Mouse (Mus musculus) ovary, postnatal 10 days (tissue): ENCODE data around the gene Tspan3.

Experiments
- DNase-seq: peaks from one replicate; pipeline ENCODE4 v3.0.0; 2022; ENCODE audit warnings: low spot score

Tspan3 gene

DNA sequence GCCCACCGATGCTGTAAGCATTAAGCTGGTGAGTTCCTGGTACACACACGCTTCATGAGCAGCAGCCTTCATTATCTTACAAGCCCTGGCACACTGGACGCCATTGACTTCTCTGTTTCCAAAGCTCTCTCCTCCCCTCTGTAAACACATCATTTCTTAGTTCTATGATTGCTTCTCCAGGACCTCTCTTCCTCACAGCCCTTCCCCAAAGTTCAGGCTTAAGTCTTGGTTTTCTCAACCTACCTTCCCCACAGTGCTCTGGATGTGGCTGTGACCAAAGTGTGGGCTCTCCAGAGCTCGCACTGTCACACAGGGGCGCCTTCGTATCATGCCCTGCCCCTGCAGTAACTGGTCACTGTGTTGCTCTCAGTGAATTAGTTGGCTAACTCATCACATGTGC is at the start of gene Tspan3:
Gene Tspan3 (minus strand): TSS at position 101 of the 400 bp plus-strand sequence.
- DNase-seq: no peak

DNA sequence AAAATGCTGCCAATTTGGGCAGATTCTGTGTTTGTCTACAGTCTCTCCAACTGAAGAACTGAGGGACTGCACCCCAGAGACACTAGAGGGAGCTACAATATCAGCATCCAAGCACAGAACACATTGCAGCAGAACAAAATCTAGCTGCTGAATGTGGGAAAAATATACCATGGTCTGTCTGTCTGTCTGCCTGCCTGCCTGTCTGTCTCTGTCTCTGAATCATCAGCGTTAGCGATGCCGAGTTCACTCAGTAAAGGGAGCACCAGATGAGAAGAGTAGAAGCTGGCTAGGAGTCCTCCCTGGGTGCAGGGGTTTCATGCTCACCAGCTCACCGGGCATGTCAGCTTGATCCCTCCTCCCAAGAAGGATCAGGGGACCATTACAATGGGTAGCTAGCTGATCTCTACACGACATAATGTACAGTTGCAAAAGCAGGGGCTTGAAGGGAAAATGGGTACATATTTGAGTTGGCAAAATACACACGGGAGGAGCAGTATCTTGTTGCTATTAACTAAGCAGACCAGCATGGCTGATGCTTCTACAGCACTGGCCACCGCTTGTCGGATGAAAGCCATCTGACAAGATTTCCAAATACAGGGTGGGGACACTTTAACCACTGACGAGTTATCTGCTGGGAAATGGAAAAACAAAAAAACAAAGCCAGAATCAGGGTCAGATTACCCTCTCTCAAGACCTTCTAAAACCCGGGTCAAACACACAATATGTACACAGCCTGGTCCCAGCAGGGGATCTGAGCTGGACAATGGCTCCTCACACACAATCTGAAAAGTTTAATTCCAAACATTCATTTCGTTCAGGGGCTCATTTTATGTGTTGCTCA is 48.4 kb upstream of the Tspan3 start:
- no peak for DNase-seq

GRCm38 (mm10) chr9:56208817-56209216 is 43.5 kb upstream of the Tspan3 start:
- no peak for DNase-seq

DNA sequence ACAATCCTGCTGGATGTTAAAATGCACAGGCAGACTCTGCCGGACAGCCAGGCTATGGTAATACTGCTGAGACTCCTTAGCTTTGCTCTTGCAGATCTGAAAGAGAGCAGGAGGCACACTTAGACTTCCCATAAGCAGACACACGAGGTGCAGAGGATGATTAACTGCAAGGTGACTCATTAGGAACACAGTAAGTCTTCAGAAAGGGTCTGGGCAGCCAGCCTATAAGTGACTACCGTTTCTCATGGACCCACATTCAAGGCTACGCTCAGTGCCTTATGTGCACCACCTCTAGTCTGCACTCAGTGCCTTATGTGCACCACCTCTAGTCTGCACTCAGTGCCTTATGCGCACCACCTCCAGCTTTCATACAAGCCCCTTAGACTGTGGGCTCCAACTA is 42.2 kb upstream of the Tspan3 start:
- DNase-seq: no peak

- DNase-seq: no peak
Observed at GRCm38 (mm10) chr9:56207083-56207482, 41.8 kb upstream of the Tspan3 start.

DNA sequence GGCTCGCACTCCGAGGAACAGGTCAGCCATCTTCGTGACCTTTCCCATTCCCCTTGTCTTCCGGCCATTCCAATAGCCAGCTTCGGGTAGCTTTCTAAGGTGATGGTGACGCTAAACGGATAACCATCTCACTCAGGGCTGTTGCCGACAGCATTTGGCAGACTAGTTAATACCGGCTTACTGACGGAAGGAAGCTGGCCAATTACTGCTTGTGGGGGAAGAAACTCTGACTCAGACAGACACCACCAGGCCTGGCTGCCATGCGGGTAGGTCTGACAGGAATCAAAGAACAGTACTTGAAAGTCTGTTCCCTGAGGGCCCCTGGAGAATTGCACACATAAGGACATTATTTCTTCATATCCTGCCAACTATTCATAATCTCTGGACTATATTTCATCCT is 40.1 kb upstream of the Tspan3 start:
- no peak for DNase-seq

DNA sequence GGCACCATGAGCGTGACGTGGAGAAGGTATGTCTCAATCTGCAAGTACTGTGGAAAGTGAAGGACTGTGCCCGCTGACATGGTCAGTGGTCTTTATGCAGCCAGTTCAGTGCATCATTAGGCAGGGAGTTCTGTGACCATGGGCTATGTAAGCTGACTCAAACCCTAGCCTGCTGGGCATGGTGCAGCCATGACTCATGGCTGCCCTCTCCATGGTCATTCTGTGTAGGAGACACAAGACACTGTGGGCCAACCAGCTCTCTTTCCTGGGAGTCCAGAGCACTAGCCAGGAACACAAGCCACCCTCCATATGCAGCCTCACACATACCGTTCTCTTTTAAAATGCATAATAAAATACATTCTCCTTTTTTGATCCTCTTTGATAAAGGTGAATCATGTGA is 39.0 kb upstream of the Tspan3 start:
- no peak for DNase-seq

DNA sequence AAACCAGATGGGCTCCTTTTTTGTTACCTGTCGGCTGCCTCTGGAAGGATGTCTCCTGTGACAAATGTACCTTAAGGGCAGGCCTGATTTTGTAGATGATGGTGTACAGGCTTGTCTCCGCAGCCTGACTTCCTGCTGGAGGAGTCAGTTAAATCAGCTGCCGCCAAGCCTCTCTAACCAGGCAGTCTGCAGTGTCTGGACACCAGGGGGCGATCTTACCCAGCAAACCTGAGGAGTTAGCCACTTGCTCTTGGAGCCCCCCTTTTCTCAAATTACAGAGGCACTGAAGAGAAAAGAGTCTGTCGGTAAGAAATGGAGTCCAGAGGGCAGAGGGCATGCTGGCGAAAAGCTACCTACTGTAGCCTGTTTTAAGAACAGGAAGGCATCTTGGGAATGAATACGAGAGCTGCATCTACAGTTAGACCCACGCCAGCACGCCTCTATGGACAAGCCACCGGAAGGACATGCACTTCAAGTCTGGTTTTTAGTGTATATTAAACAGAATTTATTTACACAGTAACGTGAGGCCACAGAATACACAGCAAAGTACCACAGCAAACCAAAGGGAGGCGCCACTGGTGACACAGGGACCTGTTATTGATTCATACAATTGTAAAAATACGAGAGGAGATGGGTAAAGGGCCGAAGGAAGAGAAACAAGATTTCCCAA is 35.5 kb upstream of the Tspan3 start:
- DNase-seq: peak; percentile 60

GRCm38 (mm10) chr9:56200200-56200599 is 34.9 kb upstream of the Tspan3 start:
- no peak for DNase-seq

GRCm38 (mm10) chr9:56196921-56197320 is 31.6 kb upstream of the Tspan3 start:
- no peak for DNase-seq

GRCm38 (mm10) chr9:56195193-56195592 is 29.9 kb upstream of the Tspan3 start:
- DNase-seq: no peak

DNA sequence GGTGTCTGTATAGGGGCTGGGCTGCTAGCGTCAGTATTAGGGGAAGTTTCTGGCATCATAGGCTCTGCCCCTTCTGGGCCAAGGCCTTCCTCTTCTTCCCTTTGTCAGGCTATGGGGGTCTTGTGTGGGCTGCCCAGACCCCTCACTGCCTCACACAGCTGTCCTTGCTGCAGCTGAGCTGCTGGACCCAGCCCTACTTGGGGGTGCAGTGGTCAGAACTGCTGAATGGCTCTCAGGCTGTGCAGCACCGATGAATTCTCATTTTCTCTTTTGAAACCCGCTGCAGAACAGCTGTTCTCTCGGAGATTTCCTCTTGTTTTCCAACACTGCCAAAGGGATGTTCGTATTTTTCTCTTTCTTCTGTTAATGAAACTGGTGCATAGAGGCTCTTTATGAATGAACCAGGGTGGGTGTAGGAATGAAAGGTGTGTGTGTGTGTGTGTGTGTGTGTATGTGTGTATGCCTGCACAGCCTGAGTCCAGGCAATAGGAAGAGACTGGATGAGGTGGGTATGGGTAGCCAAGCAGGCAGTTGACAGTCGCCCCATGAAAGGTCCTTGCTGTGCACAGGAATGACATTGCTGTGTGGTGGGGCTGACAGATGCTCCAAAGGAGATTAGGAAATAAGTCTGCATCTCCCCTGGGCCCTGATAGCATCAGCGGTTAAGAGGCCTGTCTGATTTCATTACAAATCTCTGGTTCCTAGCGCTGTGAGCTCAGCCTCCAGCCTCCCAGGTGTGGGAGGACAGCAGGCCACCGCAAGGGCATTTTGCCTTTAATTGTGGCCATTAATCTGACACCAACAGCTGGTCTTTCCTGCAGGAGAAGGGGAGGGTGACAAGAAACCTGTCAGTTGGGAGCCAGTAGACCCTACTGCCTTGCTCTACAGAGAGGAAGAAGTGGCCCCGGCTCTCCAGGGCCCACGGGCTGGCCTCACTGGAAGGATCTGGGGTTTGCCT is 26.5 kb upstream of the Tspan3 start:
- no peak for DNase-seq

- DNase-seq: no peak
Observed at GRCm38 (mm10) chr9:56180118-56180781, 15.0 kb upstream of the Tspan3 start.

GRCm38 (mm10) chr9:56179416-56180117 is 14.3 kb upstream of the Tspan3 start:
- no peak for DNase-seq

DNA sequence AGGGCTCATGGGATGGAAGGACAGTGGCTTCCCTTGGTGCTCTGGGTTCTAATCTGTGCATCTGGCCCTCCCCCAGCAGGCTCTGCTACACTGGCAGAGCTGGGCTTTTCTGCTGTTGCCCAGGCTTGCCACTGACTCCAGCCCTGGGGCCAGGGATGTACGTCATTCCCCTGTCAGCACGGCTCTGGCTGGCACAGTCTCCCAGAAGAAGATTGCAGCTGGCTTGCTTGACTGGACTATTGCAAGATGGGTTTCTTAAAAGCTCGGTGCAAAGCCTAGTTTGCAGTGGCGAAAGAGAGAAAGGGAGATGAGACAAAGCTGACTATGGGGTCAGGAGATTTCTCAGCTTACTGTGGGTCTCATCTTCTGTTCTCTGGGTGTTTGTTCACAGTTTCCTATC is 12.1 kb upstream of the Tspan3 start:
- DNase-seq: no peak

DNA sequence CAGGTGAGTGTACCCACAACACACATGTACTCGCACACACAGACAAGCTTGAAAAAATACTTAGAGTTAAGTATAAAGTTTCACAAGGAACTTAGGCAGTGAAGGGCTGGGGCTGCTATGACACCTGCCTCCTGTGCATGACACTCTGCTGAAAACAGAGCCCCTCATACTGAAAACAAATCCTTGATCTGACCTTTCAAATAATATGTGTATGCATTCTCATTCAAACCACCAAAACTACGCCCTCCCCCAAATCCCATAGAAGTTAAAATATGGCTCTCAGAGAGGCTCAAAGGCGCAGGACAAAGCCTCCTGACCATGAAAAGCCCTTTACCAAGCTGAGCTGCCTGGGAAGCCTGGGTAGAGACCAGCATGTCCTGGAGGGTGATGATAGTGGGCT is 10.0 kb upstream of the Tspan3 start:
- no peak for DNase-seq

- no peak for DNase-seq
Observed at GRCm38 (mm10) chr9:56167690-56168089, 2.4 kb upstream of the Tspan3 start.

DNA sequence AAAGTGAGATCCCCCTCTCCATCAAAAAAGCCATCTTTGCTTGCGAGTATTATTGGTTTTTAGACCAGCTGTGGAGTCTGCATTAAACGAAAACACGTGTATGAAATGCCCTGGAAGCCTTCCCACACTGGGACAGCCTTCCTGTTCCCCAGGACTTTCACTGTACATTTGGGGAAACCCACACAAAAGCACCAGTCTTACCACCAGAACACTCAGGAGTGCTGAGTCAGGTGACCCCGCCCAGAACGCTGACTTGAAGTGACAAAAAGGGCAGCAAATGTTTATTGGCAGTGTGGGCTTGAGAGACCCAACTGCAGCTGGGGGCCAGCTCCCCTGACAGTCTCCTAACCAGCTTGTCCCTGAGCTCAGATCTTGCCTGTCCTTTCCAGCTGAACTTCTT is 884 bp upstream of the Tspan3 start:
- DNase-seq: no peak

GRCm38 (mm10) chr9:56160341-56161141 is 4.7 kb downstream of the Tspan3 start:
- DNase-seq: peak; percentile 86

DNA sequence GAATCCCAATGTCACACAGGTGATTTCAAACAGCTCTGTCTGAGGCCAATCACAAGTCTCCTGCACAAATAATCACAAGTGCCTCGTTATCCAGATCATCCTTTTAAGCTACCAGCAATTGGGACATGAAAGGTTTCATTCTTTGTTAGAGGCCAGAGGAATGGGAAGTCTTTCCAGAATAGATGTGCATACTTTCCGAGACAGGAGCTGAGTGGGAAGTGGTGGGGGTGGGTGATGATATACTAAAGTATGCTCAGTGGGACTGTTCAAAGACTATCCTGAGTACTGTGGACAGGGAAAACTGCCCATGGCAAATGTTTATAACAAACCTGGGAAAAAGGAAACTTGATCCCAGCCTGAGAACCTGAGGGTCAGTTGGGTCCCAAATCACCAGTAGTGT is 5.8 kb downstream of the Tspan3 start:
- DNase-seq: no peak
